Mouse (Mus musculus): ENCODE data around the gene Nfib.

DNA sequence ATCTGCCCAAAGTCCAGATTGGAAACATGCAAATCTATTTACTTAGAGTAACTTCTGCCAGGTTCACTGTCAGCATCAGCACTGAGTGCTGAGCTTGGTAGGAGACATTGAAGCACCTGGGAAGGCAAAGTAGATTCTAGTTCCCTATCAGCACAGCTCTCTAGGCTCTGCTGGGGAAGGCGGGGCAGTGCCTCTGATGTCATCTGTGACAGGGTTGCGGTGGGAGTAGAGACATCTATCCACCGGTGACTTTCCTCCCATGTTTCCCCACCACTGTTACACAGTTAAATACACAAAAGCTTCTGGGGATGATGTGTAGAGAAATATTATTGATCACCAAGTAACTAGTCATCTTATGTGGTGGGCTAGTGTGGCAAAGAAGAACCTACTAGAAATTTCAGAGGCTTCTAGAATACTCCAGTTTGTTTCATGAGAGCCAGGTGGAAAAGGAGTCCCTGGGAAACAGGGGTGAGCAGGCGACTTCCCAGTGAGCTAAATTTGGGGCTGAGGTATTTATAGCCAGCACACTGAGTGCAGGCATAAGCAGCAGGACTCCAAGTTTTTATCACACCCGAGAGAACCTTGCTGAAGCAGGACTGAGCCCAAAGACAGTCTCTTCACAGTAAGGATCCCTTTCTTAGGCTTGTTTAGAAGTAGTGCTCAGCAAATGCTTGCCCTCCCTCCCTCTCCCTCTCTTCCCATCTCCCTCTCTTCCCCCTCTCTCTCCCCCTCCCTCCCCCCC lies 9.6 kb downstream of the Nfib start:
- no peak for TF ChIP-seq CTCF (IDR thresholded peaks at IDR 0.05 in 2 of 3, conservative IDR thresholded peaks at IDR 0.05 in 1 of 3; ENCODE audit: control insufficient read depth in 1 of 3, insufficient read depth in 1 of 3, low read depth in 2 of 3, low read length in 3 of 3, poor library complexity in 1 of 3, severe bottlenecking in 1 of 3)
- no peak for TF ChIP-seq RAD21 (IDR thresholded peaks at IDR 0.05; ENCODE audit: low read depth, low read length)
- TF ChIP-seq POLR2A (IDR thresholded peaks at IDR 0.05; ENCODE audit: control insufficient read depth in 1 of 2, insufficient read depth in 1 of 2, low read depth in 1 of 2, low read length in 2 of 2, poor library complexity in 1 of 2): no peak
- TF ChIP-seq TCF12 (IDR thresholded peaks at IDR 0.05; ENCODE audit: low read depth, low read length): no peak
- TF ChIP-seq E2F4 (IDR thresholded peaks at IDR 0.05; ENCODE audit: borderline replicate concordance, low read depth, low read length): no peak
- no peak for TF ChIP-seq KAT2A (conservative IDR thresholded peaks at IDR 0.05; ENCODE audit: low read depth, low read length)
